Mouse (Mus musculus): ENCODE data around the gene Pln.

The Pln gene

GRCm38 (mm10) chr10:53337162-53337923, at the start of gene Pln:
Pln (plus strand) TSS chr10:53337667.
- no peak for DNase-seq (ENCODE audit: low read depth, low spot score)

DNA sequence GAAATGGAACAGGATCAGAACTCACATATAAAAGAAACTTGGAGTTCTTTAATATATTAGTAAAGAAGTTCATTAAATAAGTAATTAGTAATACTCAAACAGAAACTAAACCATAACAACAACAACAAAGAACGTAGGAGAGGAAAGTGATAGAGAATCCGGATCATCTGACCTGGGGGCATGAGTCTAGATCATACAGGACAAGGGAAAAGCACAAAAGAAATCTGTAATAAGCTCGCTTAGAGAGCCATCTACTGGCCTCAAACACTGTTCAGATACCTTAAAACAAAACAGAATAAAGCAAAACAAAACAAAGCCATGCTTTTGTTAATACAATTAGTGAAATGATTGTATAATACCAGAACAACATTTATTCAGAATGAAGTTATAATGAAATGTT, 31.6 kb upstream of the Pln start:
- DNase-seq (ENCODE audit: low read depth, low spot score): peak; percentile 17

GRCm38 (mm10) chr10:53306674-53307073, 30.8 kb upstream of the Pln start:
- no peak for DNase-seq (ENCODE audit: low read depth, low spot score)

DNA sequence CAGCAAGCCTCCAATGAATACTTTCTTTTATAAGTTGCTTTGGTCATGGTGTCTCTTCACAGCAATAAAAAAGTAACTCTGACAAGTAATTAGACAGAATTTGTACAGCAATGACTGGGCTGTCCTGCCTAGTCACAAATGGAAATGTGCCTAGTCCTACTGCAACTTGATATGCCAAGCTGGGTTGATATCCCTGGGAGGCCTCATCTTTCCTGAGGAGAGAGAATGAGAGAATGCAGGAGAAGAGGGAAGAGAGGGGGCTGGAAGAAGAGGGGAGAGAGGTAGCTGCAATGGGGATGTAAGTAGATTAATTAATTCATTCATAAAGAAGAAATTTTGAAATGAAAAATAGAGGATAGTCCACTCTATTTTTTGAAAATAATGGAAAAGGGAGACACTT, 14.1 kb upstream of the Pln start:
- DNase-seq (ENCODE audit: low read depth, low spot score): no peak

DNA sequence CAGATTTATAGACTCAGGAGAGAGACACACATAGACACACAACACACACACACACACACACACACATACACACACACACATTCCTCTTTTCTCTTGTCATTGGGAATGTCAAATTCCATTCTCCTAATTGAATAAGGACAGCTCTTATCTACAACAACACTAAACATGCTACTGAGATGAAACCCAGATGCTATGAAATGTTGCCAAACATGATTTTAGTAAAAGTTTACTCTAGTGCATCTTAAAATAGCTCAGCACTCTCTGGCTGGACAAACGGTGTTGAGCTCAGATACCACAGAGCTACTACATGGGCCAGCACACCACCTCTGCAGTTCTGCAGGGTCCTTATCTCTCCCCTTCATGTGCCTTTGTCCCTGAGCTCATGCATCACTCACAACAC, 12.8 kb upstream of the Pln start:
- DNase-seq (ENCODE audit: low read depth, low spot score): no peak

GRCm38 (mm10) chr10:53326367-53326766, 11.1 kb upstream of the Pln start:
- no peak for DNase-seq (ENCODE audit: low read depth, low spot score)

DNA sequence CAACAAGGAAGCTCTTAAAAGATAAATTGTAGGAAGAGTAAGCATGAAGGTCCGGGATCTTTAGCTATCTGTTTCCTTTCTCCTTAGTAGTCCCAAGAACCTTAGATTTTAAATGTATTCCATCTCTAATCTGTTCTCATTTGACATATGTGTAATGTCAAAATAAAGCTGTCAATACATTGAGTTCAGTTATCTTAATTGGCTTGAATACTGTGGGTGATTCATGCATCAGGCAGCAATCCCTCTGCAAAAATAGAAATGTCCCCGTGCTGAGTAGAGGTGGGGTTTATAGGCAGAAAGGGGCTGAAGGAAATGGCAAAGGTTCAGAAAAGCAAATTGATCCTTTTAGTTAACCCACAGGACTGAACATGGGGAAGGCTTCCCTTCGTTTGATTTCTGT, 8.2 kb upstream of the Pln start:
- no peak for DNase-seq (ENCODE audit: low read depth, low spot score)

GRCm38 (mm10) chr10:53332752-53333151, 4.7 kb upstream of the Pln start:
- no peak for DNase-seq (ENCODE audit: low read depth, low spot score)

DNA sequence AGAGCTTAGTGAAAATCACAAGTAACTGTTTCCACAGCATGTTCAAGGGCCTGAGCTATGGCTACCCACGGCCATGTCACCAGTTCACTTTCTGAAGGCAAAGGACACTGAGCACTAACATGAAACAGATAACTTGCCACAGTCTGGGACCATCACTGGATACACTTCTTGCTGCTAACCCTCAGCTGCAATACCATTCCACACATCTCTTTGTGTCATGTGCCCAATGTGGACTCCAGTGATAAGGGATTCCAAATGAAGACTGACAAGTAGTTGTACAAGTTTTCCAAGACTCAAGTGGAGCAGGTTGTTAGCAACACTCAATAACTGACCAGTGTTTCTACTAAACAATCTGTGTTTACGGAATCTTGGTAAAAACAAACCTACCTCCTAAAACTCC, 2.2 kb upstream of the Pln start:
- DNase-seq (ENCODE audit: low read depth, low spot score): no peak

DNA sequence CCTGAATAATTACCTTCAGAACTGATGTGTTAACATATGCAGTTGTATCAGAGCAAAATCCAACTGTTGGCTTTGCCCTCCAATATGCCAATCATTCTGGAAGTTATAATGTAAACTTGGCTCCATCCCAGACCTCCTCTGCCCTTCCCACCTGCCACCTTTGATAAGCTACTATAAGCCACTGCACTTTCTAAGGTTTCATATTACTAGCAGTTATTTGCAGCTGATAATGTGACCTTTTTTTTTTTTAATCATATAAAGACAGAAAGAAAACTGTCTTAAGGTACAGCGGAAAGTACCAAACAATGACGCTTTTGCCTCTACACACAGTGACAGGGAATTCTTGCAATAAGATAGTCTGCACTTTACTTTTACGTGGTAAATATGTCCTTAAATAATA, 1.5 kb upstream of the Pln start:
- no peak for DNase-seq (ENCODE audit: low read depth, low spot score)

DNA sequence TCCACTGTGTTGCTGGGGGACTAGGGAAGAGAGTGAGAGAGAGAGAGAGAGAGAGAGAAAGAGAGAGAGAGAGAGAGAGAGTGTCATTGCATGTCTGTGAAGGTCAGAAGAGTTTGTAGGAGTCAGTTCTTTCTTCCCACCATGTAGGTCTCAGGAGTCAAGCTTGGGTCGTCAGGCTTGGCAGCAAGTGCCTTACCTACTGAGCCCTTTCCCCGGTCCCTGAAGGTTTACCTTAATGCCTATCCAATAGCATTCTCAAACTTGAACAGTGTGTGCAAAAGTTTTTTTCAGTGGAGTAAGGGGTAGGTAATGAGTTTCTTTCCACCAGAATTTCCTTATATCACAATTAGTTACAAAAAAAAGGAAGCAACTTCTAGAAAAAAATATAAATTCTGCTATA, 1.6 kb downstream of the Pln start:
- DNase-seq (ENCODE audit: low read depth, low spot score): no peak

DNA sequence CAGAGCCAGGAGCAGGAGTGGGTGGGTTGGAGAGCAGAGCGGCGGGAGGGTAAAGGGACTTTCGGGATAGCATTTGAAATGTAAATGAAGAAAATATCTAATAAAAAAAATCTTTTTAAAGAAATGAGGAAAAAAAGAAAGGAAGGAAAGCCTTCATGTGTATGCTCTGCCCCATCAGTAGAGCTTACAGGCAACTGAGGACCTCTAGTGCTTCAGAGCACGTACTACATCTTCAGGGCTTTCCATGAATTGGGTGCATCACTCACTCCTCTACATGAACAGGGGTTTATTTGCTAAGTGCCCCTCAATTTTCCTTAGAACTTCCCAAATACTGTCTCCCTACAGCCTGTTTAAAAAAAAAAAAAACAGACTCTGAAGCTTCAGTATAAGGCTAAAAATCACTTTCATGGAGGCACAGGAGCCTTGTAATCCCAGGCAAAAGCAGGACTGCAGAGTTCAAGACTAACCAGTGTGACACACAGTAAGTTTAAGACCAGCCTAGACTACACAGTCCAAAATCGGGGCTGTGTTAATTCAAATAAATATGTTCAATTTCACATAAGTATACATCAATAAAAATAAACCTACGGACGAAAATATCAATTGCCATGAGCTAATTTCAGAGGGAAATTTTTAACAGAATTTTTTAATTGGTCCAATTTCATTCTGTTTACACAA, 4.0 kb downstream of the Pln start:
- DNase-seq (ENCODE audit: low read depth, low spot score): no peak

DNA sequence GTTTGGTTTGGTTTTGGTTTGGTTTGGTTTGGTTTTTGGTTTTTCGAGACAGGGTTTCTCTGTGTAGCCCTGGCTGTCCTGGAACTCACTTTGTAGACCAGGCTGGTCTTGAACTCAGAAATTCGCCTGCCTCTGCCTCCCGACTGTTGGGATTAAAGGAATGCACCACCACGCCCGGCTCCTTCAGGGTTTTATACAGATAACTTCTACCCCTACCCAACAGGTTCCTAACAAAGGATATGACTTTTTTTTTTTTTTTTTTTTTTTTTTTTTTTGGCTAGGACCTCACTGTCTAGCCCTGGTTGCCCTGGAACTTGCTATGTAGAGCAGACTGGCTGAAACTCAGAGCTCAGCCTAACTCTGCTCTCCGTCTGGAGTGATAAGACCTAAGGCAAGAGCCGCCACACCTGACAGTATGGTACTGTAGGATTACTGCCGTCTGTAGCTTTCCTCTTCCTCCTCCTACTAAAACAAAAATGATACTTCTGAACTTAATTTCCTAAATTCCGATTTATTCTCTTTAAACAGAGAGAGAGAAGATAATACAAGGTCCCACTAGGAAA, 4.8 kb downstream of the Pln start:
- DNase-seq (ENCODE audit: low read depth, low spot score): no peak

- DNase-seq (ENCODE audit: low read depth, low spot score): no peak
These were observed 5.9 kb downstream of the Pln start for GRCm38 (mm10) chr10:53343384-53343783.

DNA sequence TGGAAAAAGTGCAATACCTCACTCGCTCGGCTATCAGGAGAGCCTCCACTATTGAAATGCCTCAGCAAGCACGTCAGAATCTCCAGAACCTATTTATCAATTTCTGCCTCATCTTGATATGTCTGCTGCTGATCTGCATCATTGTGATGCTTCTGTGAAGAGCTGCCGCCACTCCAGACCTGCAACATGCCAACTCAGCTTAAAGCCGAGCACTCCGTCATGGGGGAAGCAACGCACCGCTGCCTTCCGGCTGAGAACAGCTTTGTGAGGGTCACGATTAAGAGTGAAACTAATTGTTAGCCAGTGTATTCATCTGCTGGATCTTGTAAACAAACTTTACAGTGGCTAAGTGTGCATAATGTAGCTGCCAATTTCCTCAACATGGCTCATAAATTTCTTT, 6.4 kb downstream of the Pln start:
- DNase-seq (ENCODE audit: low read depth, low spot score): no peak

DNA sequence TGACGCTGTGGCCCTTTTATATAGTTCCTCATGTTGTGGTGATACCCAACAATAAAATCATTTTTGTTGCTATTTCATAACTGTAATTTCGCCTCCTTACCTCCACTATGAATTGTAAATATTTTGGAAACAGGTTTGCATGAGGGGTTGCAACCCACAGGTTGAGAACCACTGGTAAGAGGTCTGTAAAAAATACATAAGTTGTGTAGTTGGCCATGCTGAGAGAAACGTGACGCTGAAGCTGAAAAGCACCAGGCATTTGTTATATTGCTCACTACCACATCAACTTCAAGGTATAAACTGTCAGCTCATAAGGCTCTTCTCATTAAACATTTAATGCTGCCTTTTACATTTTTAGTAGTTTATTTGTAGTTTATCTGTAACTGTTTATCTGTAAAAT, 8.0 kb downstream of the Pln start:
- no peak for DNase-seq (ENCODE audit: low read depth, low spot score)

DNA sequence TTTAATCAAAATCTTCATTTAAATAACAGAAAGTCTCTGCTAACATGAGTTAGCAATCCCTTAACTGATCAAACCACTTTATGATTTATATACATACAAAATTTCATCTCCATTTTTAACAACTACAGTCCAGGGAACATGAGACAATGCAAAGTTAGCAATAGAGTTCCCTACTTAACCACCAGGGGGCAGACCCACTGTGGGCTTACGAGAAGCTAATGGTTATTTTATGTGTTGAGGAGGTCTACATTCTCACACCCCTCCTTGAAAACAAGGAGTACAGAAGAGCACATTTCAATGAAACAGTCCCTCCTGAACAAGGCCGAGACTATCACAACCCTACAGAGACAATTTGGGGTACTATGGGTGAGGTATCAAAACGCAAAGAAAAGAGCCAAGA, 9.0 kb downstream of the Pln start:
- peak; percentile 21 for DNase-seq (ENCODE audit: low read depth, low spot score)

DNA sequence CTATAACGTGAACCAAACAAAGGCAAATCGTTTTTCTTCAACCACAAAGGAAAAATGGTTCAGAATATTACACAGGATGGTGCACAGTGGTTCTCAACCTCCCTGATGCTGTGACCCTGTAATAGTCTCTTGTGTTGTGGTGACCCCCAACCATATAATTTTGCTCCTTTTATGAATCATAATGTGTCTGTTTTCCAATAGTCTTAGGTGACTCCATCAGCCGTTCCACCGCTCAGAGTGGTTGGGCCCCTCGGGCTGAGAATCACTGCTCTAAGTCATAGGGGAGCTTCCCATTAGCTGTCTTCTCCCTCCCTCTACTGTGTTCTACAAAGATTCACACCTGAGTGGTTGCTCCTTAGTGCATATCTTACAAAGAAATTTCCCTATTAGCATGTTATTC, 9.4 kb downstream of the Pln start:
- DNase-seq (ENCODE audit: low read depth, low spot score): no peak

GRCm38 (mm10) chr10:53347787-53348755, 10.6 kb downstream of the Pln start:
- DNase-seq (ENCODE audit: low read depth, low spot score): peak; percentile 49

GRCm38 (mm10) chr10:53349254-53349653, 11.8 kb downstream of the Pln start:
- no peak for DNase-seq (ENCODE audit: low read depth, low spot score)

- DNase-seq (ENCODE audit: low read depth, low spot score): no peak
These were observed 16.2 kb downstream of the Pln start for GRCm38 (mm10) chr10:53353665-53354064.

DNA sequence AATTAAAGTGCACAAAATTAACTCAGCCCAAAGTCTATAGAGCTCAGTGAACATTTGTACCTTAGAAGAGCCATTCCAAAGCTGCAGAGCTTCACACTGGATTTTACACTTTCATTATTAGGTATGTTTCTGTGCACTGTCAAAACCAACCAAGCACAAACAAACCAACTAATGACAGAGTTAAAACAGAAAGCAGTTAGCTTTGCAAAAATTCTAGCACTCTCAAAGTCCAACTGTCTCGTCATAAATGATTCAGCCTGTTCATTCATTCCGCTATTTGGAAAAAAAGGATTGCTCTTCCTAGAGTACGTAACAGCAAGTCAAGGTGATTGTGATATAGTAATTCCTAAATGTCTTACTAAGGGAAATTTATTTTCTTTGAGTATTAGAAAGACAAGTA, 21.5 kb downstream of the Pln start:
- no peak for DNase-seq (ENCODE audit: low read depth, low spot score)

Measured in retina, postnatal 7 days (tissue).